8 mouse cellular contexts compared by ENCODE assay signal in the genomic region with DNA sequence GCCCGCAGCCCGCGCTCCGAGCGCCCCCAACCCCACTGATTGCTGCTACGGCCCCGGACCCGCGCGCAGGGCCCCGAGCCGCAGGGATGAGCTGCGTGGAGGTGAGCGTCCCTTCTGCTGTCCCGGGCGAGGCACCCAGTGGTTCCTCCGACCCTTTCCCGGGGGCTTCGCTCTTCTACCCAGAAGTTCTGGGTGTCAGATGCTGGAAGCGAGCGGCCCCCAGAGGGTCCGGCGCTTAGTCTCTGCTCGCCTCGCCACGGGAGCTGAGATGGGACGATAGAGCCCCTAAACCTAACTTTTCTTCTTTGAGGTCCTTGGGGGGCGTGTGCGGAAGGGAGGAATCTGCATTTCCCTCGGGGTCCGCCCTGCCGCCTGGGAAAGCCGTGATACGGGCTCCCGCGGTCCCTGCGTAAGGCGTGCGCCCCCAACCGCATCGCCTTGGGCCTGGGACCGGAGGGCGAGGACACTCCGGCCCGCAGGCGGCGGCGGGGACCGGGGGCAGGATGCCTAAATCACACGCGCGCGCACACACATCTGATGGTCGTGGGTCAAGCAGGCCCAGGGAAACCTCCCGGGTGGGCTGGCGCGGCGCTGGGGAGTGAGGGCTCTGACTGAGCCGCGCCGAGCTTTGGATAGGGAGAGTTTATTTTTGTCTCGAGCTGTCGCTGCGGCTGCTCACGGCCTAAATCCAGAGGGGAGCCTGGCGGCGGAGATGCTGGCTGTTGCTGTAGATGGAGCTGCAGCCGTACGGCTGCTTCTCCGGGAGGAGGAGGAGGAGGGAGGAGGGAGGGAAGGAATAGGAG. TPM values are rescaled to one million over a fixed set of nuclear protein-coding genes. Genes with fewer than 3 reads are reported as not detected.
DNase-seq lines count a peak whose midpoint lies in the region; ATAC-seq and TF ChIP-seq lines count a peak whose summit lies in the region.

No protein-coding gene starts in this region.

- DNase-seq in spleen, adult 2 months (ENCODE audit: low read depth in 1 of 2, low spot score in 2 of 2) = peak in 1 of 2 experiments; percentile 4
- no peak for DNase-seq in spleen, adult 12 weeks (ENCODE audit: low spot score)
- DNase-seq in embryonic facial prominence, embryonic 14.5 days (ENCODE audit: low spot score) = peak; percentile 91
- DNase-seq in heart, embryonic 10.5 days (ENCODE audit: low spot score) = peak; percentile 81
- peak; percentile 25 for DNase-seq in liver, adult 2 months (ENCODE audit: extremely low read depth, low read depth, low spot score)
- DNase-seq in neural tube, embryonic 11.5 days (ENCODE audit: low spot score) = peak; percentile 73
- peak; percentile 4 for DNase-seq in thymus, postnatal 25 days

- peak overlapping the region; percentile 96 for H3K4me2 ChIP-seq in embryonic facial prominence, embryonic 14.5 days (ENCODE audit: low read depth, low read length)
- H3K4me2 ChIP-seq in kidney, embryonic 15.5 days = peak overlapping the region; percentile 99
- peak overlapping the region; percentile 96 for H3K4me2 ChIP-seq in neural tube, embryonic 11.5 days (ENCODE audit: low read depth)

- peak; percentile 14 for ATAC-seq in embryonic facial prominence, embryonic 14.5 days (ENCODE audit: low read depth)
- peak; percentile 29 for ATAC-seq in kidney, embryonic 15.5 days (replicated peaks; ENCODE audit: low FRiP score)
- ATAC-seq in neural tube, embryonic 11.5 days (ENCODE audit: insufficient read depth, low FRiP score, low TSS enrichment) = peak; percentile 18

- TF ChIP-seq POLR2A in spleen, adult 2 months (IDR thresholded peaks at IDR 0.05; ENCODE audit: low read depth, low read length) = no peak
- TF ChIP-seq POLR2A in liver, adult 2 months (IDR thresholded peaks at IDR 0.05; ENCODE audit: extremely low read depth, insufficient read depth, low read length) = no peak

- H3K4me3 ChIP-seq in spleen, adult 2 months (ENCODE audit: extremely low read depth, insufficient read depth, insufficient read length) = peak overlapping the region; percentile 60; the same call in 1 of the 2 replicates
- peak overlapping the region; percentile 82 for H3K4me3 ChIP-seq in embryonic facial prominence, embryonic 14.5 days (ENCODE audit: low read depth, low read length)
- peak overlapping the region; percentile 85 for H3K4me3 ChIP-seq in heart, embryonic 10.5 days
- H3K4me3 ChIP-seq in kidney, embryonic 15.5 days (replicated peaks) = peak overlapping the region; percentile 57
- H3K4me3 ChIP-seq in liver, adult 2 months (ENCODE audit: insufficient read depth, low read depth, low read length) = peak overlapping the region; percentile 80
- peak overlapping the region; percentile 62 for H3K4me3 ChIP-seq in neural tube, embryonic 11.5 days (ENCODE audit: low read depth, low read length)

- H3K27me3 ChIP-seq in spleen, adult 2 months (ENCODE audit: control insufficient read depth, insufficient read depth, low read length) = peaks cover 28% of the 10 kb centered on the region
- H3K27me3 ChIP-seq in embryonic facial prominence, embryonic 14.5 days (replicated peaks; ENCODE audit: control insufficient read depth, insufficient read depth, low read length) = no peaks in the 10 kb centered on the region
- 0 out of 2 replicates have a peak, but pooled peaks cover 7% of the 10 kb centered on the region for H3K27me3 ChIP-seq in heart, embryonic 10.5 days (ENCODE audit: insufficient read depth, poor library complexity, severe bottlenecking)
- no peaks in the 10 kb centered on the region for H3K27me3 ChIP-seq in kidney, embryonic 15.5 days
- H3K27me3 ChIP-seq in liver, adult 2 months (ENCODE audit: control insufficient read depth, insufficient read depth, low read length) = no peaks in the 10 kb centered on the region
- peaks cover 2% of the 10 kb centered on the region; the same call in 1 of the 2 replicates for H3K27me3 ChIP-seq in neural tube, embryonic 11.5 days (ENCODE audit: control insufficient read depth, insufficient read depth, low read length)

- peak overlapping the region; percentile 91 for H3K9ac ChIP-seq in embryonic facial prominence, embryonic 14.5 days (ENCODE audit: low read depth, low read length)
- H3K9ac ChIP-seq in kidney, embryonic 15.5 days = peak overlapping the region; percentile 76
- peak overlapping the region; percentile 95 for H3K9ac ChIP-seq in liver, adult 2 months (ENCODE audit: low read depth, low read length)
- H3K9ac ChIP-seq in neural tube, embryonic 11.5 days (ENCODE audit: low read length) = peak overlapping the region; percentile 65

- 2% methylated on average over 67 of the region's 70 CpGs for WGBS in spleen, adult 2 months
- 1% methylated on average over 33 of the region's 70 CpGs for WGBS in embryonic facial prominence, embryonic 14.5 days
- under 1% methylated on average over 67 of the region's 70 CpGs for WGBS in heart, embryonic 10.5 days
- under 1% methylated on average over 67 of the region's 70 CpGs for WGBS in kidney, embryonic 15.5 days
- 2% methylated on average over 65 of the region's 70 CpGs for WGBS in liver, adult 2 months
- WGBS in neural tube, embryonic 11.5 days = 0% methylated on average over 64 of the region's 70 CpGs

- peaks cover 4% of the 10 kb centered on the region for H3K4me1 ChIP-seq in spleen, adult 2 months (ENCODE audit: control insufficient read depth, insufficient read depth, insufficient read length)
- peaks cover 12% of the 10 kb centered on the region; the same call in 1 of the 2 replicates for H3K4me1 ChIP-seq in embryonic facial prominence, embryonic 14.5 days (ENCODE audit: control insufficient read depth, insufficient read depth, low read length)
- peaks cover 32% of the 10 kb centered on the region for H3K4me1 ChIP-seq in heart, embryonic 10.5 days
- peaks cover 39% of the 10 kb centered on the region for H3K4me1 ChIP-seq in kidney, embryonic 15.5 days
- peaks cover 4% of the 10 kb centered on the region for H3K4me1 ChIP-seq in liver, adult 2 months (ENCODE audit: control insufficient read depth, insufficient read depth, low read length)
- H3K4me1 ChIP-seq in neural tube, embryonic 11.5 days (ENCODE audit: control insufficient read depth, insufficient read depth, low read length) = peaks cover 12% of the 10 kb centered on the region

- no peaks in the 10 kb centered on the region for H3K36me3 ChIP-seq in spleen, adult 2 months (ENCODE audit: control insufficient read depth, insufficient read depth, low read length)
- 0 out of 2 replicates have a peak, but pooled peaks cover 3% of the 10 kb centered on the region for H3K36me3 ChIP-seq in embryonic facial prominence, embryonic 14.5 days (ENCODE audit: control insufficient read depth, insufficient read depth, low read length)
- peaks cover 7% of the 10 kb centered on the region; the same call in 1 of the 2 replicates for H3K36me3 ChIP-seq in heart, embryonic 10.5 days
- H3K36me3 ChIP-seq in kidney, embryonic 15.5 days = no peaks in the 10 kb centered on the region
- no peaks in the 10 kb centered on the region for H3K36me3 ChIP-seq in liver, adult 2 months (ENCODE audit: control insufficient read depth, insufficient read depth, low read length)
- no peaks in the 10 kb centered on the region for H3K36me3 ChIP-seq in neural tube, embryonic 11.5 days (ENCODE audit: control insufficient read depth, insufficient read depth, low read length)

- no peaks in the 10 kb centered on the region for H3K79me2 ChIP-seq in liver, adult 2 months (ENCODE audit: control insufficient read depth, insufficient read depth, low read length)

- H3K27ac ChIP-seq in spleen, adult 2 months (ENCODE audit: insufficient read depth, low read length) = peak overlapping the region; percentile 48; the same call in 1 of the 2 replicates
- peak overlapping the region; percentile 97 for H3K27ac ChIP-seq in embryonic facial prominence, embryonic 14.5 days (replicated peaks; ENCODE audit: low read depth, low read length)
- H3K27ac ChIP-seq in heart, embryonic 10.5 days = peak overlapping the region; percentile 97
- H3K27ac ChIP-seq in kidney, embryonic 15.5 days = peak overlapping the region; percentile 92
- H3K27ac ChIP-seq in liver, adult 2 months (replicated peaks; ENCODE audit: insufficient read depth, low read depth, low read length) = peak overlapping the region; percentile 60
- peak overlapping the region; percentile 72 for H3K27ac ChIP-seq in neural tube, embryonic 11.5 days (ENCODE audit: low read depth, low read length)

- no peak for TF ChIP-seq CTCF in spleen, adult 2 months (IDR thresholded peaks at IDR 0.05; ENCODE audit: extremely low read depth, insufficient read depth, insufficient read length, insufficient replicate concordance)
- TF ChIP-seq CTCF in liver, adult 2 months (IDR thresholded peaks at IDR 0.05; ENCODE audit: low read depth, low read length) = no peak; the same call in 1 of the 2 replicates

- no peaks in the 10 kb centered on the region for H3K9me3 ChIP-seq in embryonic facial prominence, embryonic 14.5 days (ENCODE audit: control insufficient read depth, low read length)
- no peaks in the 10 kb centered on the region for H3K9me3 ChIP-seq in heart, embryonic 10.5 days
- H3K9me3 ChIP-seq in kidney, embryonic 15.5 days (replicated peaks) = no peaks in the 10 kb centered on the region
- H3K9me3 ChIP-seq in neural tube, embryonic 11.5 days (ENCODE audit: control insufficient read depth, low read length) = no peaks in the 10 kb centered on the region

RNA-seq across cellular contexts. Expression of a gene that starts 0.6 kb away (rescaled TPM):
- polyA plus RNA-seq in spleen, adult 2 months (2012; rRNA removed) = 3.6 and 3.7 TPM in 2 replicates
- 8.2 and 9.6 TPM in 2 replicates for polyA plus RNA-seq in embryonic facial prominence, embryonic 14.5 days (2014; fragmentation: Nextera tagmentation; extraction: Ambion mirVana)
- polyA plus RNA-seq in heart, embryonic 10.5 days (2016; fragmentation: Nextera tagmentation; extraction: Ambion mirVana) = 11.1 and 17.0 TPM in 2 replicates
- 5.0 and 5.2 TPM in 2 replicates for polyA plus RNA-seq in kidney, embryonic 15.5 days (2015; fragmentation: Nextera tagmentation; extraction: Ambion mirVana)
- total RNA-seq in liver, adult 2 months (2014; rRNA removed) = 1.6 and 3.0 TPM in 2 replicates
- polyA plus RNA-seq in liver, adult 2 months (2012; rRNA removed) = 0.77 and 1.6 TPM in 2 replicates
- 2.5 and 2.9 TPM in 2 replicates for polyA plus RNA-seq in neural tube, embryonic 11.5 days (2014; fragmentation: Nextera tagmentation; extraction: Ambion mirVana)

RNA-seq across cellular contexts. Expression of a gene that starts 51.3 kb away (rescaled TPM):
- 6.5 and 7.3 TPM in 2 replicates for polyA plus RNA-seq in spleen, adult 2 months (2012; rRNA removed)
- polyA plus RNA-seq in embryonic facial prominence, embryonic 14.5 days (2014; fragmentation: Nextera tagmentation; extraction: Ambion mirVana) = 27.9 and 28.7 TPM in 2 replicates
- 30.1 and 33.8 TPM in 2 replicates for polyA plus RNA-seq in heart, embryonic 10.5 days (2016; fragmentation: Nextera tagmentation; extraction: Ambion mirVana)
- 27.8 and 29.9 TPM in 2 replicates for polyA plus RNA-seq in kidney, embryonic 15.5 days (2015; fragmentation: Nextera tagmentation; extraction: Ambion mirVana)
- total RNA-seq in liver, adult 2 months (2014; rRNA removed) = 54.1 and 63.8 TPM in 2 replicates
- 27.8 and 32.1 TPM in 2 replicates for polyA plus RNA-seq in liver, adult 2 months (2012; rRNA removed)
- 29.6 and 33.0 TPM in 2 replicates for polyA plus RNA-seq in neural tube, embryonic 11.5 days (2014; fragmentation: Nextera tagmentation; extraction: Ambion mirVana)
